Mouse (Mus musculus) stomach, embryonic 16.5 days (tissue): ENCODE data around the gene Rack1. TPM values are rescaled to one million over a fixed set of nuclear protein-coding genes. Genes with fewer than 3 reads are reported as not detected.
"Not testable (repeated sequence)": the region's sequence is repeated elsewhere in the genome, so short reads cannot be mapped to it uniquely, and the experiment has no call there.

Experiments used
- ATAC-seq: fragments of 200-750 bp; cut with Nextera tagmentation; 2 replicates; pipeline ENCODE4 v1.8.0; 2017; ENCODE audit warnings: moderate number of reproducible peaks, moderate TSS enrichment; ENCODE audit not compliant: insufficient read depth, low FRiP score
- H3K27ac ChIP-seq: fragments of 300-500 bp; sonication (generic); 2 replicates; pipeline ENCODE4 v1.5.1; 2014; ENCODE audit warnings: low read length
- H3K27me3 ChIP-seq: fragments of 300-500 bp; sonication (generic); 2 replicates; pipeline ENCODE4 v1.6.1; 2014; ENCODE audit warnings: low read length, control low read depth, mixed read lengths; ENCODE audit not compliant: control insufficient read depth, insufficient read depth
- H3K36me3 ChIP-seq: fragments of 300-500 bp; sonication (generic); 2 replicates; pipeline ENCODE4 v1.6.1; 2014; ENCODE audit warnings: low read length; ENCODE audit not compliant: control insufficient read depth, insufficient read depth
- H3K4me1 ChIP-seq: fragments of 300-500 bp; sonication (generic); 2 replicates; pipeline ENCODE4 v1.6.1; 2014; ENCODE audit warnings: low read length, control low read depth, mixed read lengths; ENCODE audit not compliant: control insufficient read depth, insufficient read depth
- H3K4me2 ChIP-seq: fragments of 300-500 bp; sonication (generic); 2 replicates; pipeline ENCODE4 v1.6.1; 2014; ENCODE audit warnings: low read depth, low read length, mixed read lengths
- H3K4me3 ChIP-seq: fragments of 300-500 bp; sonication (generic); replicated peaks from 2 replicates; pipeline ENCODE4 v1.5.1; 2014; ENCODE audit warnings: mild to moderate bottlenecking, low read length
- H3K9ac ChIP-seq: fragments of 300-500 bp; sonication (generic); 2 replicates; pipeline ENCODE4 v1.6.1; 2014; ENCODE audit warnings: low read length
- H3K9me3 ChIP-seq: fragments of 300-500 bp; sonication (generic); replicated peaks from 2 replicates; pipeline ENCODE4 v1.6.1; 2016; ENCODE audit warnings: low read length, control low read depth; ENCODE audit not compliant: control insufficient read depth
- WGBS: fragments of 180-500 bp; shearing (Covaris S2); extraction: QIAGEN DNeasy Blood & Tissue Kit; methylation state at CpG from one replicate; pipeline ENCODE4 v1.1.7; 2014; 5-methylcytosine and 5-hydroxymethylcytosine counted together
- polyA plus RNA-seq: library from polyadenylated mRNA; unstranded; fragments of >200 nt; fragmentation: Nextera tagmentation; extraction: Ambion mirVana; gene quantifications from 2 replicates; pipeline ENCODE4 v1.2.1, GENCODE M21; 2015

The Rack1 gene
- polyA plus RNA-seq, 1 experiment from 2014 or later = 634 TPM

- Histone ChIP-seq H3K27ac (peak overlapping the region; percentile 60), H3K9ac (no peak overlapping the region), H3K9me3 (no peaks in the 10 kb centered on the region), H3K4me1 (peaks cover 20% of the 10 kb centered on the region), H3K27me3 (no peaks in the 10 kb centered on the region), H3K4me3 (no peak overlapping the region), H3K4me2 (no peak overlapping the region), H3K36me3 (no peaks in the 10 kb centered on the region)
- 72% methylated on average over 7 of the region's 7 CpGs for WGBS
- ATAC-seq = no peak
Observed at GRCm38 (mm10) chr11:48819614-48820307, 19.6 kb downstream of the Rack1 start.

DNA sequence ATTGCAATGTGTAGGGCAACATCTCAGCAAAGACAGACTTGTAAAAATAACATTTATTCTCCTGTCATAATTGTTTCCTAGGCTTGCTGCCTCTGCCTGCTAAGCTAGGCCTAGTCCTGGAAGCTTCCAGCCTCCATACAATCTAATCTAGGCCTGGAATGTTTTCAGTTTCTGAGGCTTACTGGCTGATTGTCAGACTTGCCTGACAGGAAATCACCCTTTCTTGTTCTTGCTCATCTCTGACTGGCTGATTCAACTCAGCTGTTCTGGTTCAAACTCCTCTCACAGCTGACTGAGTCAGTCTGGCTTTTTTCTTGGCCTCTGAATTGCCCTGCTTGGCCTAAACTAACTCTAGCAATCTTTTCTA is 20.2 kb downstream of the Rack1 start:
- no peak overlapping the region for H3K9ac ChIP-seq
- no peak overlapping the region for H3K4me2 ChIP-seq
- H3K36me3 ChIP-seq = no peaks in the 10 kb centered on the region
- no peak for ATAC-seq
- H3K4me3 ChIP-seq = no peak overlapping the region
- H3K27ac ChIP-seq = peak overlapping the region; percentile 60
- no peaks in the 10 kb centered on the region for H3K9me3 ChIP-seq
- H3K27me3 ChIP-seq = no peaks in the 10 kb centered on the region
- H3K4me1 ChIP-seq = peaks cover 16% of the 10 kb centered on the region

DNA sequence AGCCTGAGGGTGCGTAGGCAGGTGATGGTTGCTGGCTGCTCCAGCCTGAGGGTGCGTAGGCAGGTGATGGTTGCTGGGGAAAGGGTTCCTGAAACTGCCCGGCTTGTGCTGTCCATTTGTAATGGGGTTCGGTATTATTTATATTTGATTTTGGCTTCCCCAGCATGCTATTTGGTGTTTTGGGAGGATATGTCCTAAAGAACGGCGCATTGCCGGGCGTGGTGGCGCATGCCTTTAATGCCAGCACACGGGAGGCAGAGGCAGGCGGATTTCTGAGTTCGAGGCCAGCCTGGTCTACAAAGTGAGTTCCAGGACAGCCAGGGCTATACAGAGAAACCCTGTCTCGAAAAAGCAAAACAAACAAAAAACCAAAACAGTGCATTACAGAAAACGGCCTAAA is 21.2 kb downstream of the Rack1 start:
- H3K4me3 ChIP-seq, H3K4me1 ChIP-seq, H3K27me3 ChIP-seq, H3K36me3 ChIP-seq, H3K9ac ChIP-seq, H3K4me2 ChIP-seq, H3K9me3 ChIP-seq, H3K27ac ChIP-seq, ATAC-seq: not testable (repeated sequence)
- WGBS = 85% methylated on average over 14 of the region's 14 CpGs

DNA sequence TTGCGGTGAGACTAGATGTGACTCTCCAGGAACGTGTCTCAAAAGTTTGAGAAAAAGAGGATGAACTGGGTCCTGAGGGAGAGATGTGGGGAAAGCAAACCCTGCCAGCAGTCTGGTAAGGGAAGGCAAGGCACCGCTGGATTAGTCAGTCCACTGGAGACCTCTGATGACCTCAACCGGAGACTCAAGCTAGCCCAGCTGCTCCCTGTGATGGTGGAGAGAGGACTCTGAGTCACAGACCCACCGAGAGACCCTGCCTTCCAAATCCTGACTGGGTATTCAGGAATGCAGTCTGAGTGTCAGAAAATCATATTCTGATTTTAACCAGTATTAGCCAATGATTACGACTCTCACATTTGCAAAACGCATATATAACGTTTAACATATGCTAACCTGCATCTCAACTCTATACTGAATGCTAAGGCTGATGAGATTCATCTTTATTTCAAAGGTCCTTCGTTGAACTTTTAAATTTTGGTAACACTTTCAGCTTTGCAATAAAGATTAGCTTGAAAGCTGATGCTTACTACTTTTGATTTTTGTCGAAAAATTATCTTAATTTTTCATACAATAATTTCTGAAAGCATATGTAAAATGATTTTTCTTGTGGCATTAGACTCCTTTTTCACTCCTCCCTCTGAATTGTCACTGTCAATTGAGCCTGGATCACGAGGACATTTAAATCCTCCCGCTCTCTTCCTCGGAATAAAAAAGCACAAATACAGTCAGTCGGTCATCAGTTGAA is 22.8 kb downstream of the Rack1 start:
- Histone ChIP-seq H3K36me3 (no peaks in the 10 kb centered on the region), H3K9ac (no peak overlapping the region), H3K4me3 (peak overlapping the region; percentile 47), H3K4me1 (peaks cover 10% of the 10 kb centered on the region; the same call in 1 of the 2 replicates), H3K27me3 (no peaks in the 10 kb centered on the region), H3K9me3 (no peaks in the 10 kb centered on the region), H3K27ac (no peak overlapping the region), H3K4me2 (peak overlapping the region; percentile 87)
- WGBS = 36% methylated on average over 14 of the region's 14 CpGs
- ATAC-seq = no peak

DNA sequence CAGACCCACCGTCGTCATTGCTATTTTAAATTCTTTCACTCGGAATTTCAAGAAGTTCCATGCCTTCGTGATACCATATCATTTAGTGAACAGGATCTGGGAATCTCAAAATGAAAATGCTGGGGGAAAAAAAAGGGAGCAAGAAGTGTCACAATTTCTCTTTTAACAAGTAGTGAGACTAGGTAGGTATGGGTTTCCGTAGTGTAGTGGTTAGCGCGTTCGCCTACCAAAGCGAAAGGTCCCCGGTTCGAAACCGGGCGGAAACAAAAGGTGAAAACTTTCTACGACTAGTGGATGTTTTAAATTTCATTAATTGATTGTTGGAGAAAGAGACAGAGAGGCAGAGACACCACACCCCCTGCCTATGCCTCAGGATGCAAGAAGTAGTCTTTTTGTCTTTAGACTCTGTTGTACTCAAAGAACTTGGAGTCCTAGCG is 23.4 kb downstream of the Rack1 start:
- ATAC-seq = peak; percentile 39; the same call in 1 of the 2 replicates
- 1% methylated on average over 15 of the region's 15 CpGs for WGBS

DNA sequence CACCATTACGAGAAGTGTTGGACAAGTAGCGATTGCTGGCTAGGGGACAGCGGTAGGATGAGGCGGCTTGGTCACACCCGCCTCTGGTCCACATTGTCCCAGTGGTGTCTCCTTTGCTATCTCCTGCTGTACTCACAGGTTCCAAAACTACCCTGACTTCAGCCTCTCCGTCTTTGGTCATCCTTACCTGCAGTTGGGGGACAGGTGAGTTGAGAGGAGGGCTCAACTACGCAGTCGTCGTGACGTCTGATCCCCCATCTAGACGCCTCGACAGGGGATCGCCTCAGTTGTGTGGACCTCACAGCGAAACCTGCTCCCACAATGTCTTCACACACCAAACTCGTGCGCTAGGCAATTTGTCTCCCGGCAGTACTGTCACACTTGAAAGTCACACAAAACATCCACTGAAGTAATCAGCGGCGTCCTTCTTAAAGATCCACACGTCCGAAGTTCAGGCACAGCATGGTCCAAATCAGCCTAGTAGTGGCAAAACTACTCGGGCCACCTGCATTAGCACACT is 24.2 kb downstream of the Rack1 start:
- Histone ChIP-seq H3K4me2 (peak overlapping the region; percentile 87), H3K4me3 (peak overlapping the region; percentile 47), H3K36me3 (no peaks in the 10 kb centered on the region), H3K27ac (no peak overlapping the region), H3K9me3 (no peaks in the 10 kb centered on the region), H3K4me1 (peaks cover 10% of the 10 kb centered on the region; the same call in 1 of the 2 replicates), H3K9ac (no peak overlapping the region), H3K27me3 (no peaks in the 10 kb centered on the region)
- 6% methylated on average over 22 of the region's 22 CpGs for WGBS
- no peak for ATAC-seq

More for the DNA sequence above, 23.4 kb downstream of the Rack1 start:
- peak overlapping the region; percentile 46 for H3K9ac ChIP-seq
- H3K27me3 ChIP-seq = no peaks in the 10 kb centered on the region
- H3K4me2 ChIP-seq = peak overlapping the region; percentile 87
- H3K36me3 ChIP-seq = no peaks in the 10 kb centered on the region
- H3K27ac ChIP-seq = no peak overlapping the region
- no peaks in the 10 kb centered on the region for H3K9me3 ChIP-seq
- peak overlapping the region; percentile 47 for H3K4me3 ChIP-seq
- peaks cover 10% of the 10 kb centered on the region; the same call in 1 of the 2 replicates for H3K4me1 ChIP-seq

GRCm38 (mm10) chr11:48825979-48826751 is 26.0 kb downstream of the Rack1 start, which contains the start of the genes Trim7 and Gm12184:
Gene Trim7 (plus strand): TSS chr11:48826140.
Gene Gm12184 (minus strand): TSS chr11:48826655.
- Histone ChIP-seq H3K4me3 (peak within 1 kb of the TSS; percentile 55), H3K4me1 (peaks cover 10% of the 10 kb centered on the region; the same call in 1 of the 2 replicates), H3K4me2 (peak within 1 kb of the TSS; percentile 69), H3K9ac (peak within 1 kb of the TSS; percentile 72), H3K27ac (peak within 1 kb of the TSS; percentile 66)
- H3K9me3 ChIP-seq, H3K36me3 ChIP-seq, H3K27me3 ChIP-seq: not testable (repeated sequence)
- peak; percentile 91 for ATAC-seq
- WGBS = under 1% methylated on average over 39 of the region's 92 CpGs

GRCm38 (mm10) chr11:48826752-48827096 is 26.6 kb downstream of the Rack1 start:
- H3K27ac ChIP-seq = peak overlapping the region; percentile 66
- 3% methylated on average over 6 of the region's 6 CpGs for WGBS
- no peaks in the 10 kb centered on the region for H3K9me3 ChIP-seq
- no peaks in the 10 kb centered on the region for H3K36me3 ChIP-seq
- H3K9ac ChIP-seq = peak overlapping the region; percentile 72
- no peaks in the 10 kb centered on the region for H3K27me3 ChIP-seq
- H3K4me2 ChIP-seq = peak overlapping the region; percentile 69
- H3K4me1 ChIP-seq = peaks cover 10% of the 10 kb centered on the region; the same call in 1 of the 2 replicates
- H3K4me3 ChIP-seq = peak overlapping the region; percentile 55
- no peak for ATAC-seq
